Mouse (Mus musculus): ENCODE results near the gene Phrf1.

Phrf1 gene

DNA sequence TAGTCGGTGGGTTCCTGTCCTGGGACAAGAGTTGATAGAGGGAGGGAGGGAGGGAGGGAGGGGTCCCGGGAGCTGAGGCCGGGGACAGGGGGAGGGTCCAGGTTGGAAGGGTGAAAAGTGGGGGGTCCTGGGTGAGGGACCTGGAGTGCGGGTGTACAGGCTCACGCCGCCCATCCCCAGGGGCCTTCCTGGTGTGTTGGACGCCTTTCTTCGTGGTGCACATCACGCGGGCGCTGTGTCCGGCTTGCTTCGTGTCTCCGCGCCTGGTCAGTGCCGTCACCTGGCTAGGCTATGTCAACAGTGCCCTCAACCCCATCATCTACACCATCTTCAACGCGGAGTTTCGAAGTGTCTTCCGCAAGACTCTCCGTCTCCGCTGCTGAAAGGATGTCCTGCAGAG, 65.9 kb downstream of the Phrf1 start:
- no peak for DNase-seq

DNA sequence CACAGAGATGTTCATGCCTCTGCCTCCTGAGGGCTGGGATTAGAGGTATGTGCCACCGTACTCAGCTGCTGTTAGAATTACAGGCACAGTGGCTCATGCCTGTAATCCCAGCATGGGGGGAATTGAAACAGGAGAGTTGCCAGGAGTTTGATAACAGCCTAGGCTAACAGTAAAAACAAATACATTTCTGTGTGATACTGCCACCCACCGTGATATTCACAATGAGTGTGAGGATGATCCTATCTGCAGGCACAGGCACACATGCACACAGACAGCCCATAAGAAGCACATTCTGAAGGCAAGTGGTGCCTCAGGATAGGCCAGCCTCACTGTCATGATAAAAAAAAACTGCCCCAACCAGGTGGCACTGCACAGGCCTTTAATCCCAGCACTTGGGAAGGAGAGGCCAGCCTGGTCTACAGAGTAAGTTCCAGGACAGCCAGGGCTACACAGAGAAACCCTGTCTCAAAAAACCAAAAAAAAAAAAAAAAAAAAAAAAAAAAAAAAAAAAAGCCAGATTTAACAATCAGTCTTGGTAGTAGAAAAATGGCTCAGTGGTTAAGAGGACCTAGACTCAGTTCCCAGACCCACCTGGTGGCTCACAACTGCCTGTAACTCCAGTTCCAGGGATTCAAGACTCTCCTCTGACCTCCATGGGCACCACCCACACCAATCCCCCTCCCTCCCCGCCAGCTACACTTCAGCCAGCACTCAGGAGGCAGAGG, 69.5 kb downstream of the Phrf1 start:
- no peak for DNase-seq

GRCm38 (mm10) chr7:141299175-141299574, 70.6 kb downstream of the Phrf1 start:
- no peak for DNase-seq

- DNase-seq = no peak
Observed at GRCm38 (mm10) chr7:141301386-141301785, 72.8 kb downstream of the Phrf1 start.

GRCm38 (mm10) chr7:141302702-141303268, 74.2 kb downstream of the Phrf1 start:
- no peak for DNase-seq

DNA sequence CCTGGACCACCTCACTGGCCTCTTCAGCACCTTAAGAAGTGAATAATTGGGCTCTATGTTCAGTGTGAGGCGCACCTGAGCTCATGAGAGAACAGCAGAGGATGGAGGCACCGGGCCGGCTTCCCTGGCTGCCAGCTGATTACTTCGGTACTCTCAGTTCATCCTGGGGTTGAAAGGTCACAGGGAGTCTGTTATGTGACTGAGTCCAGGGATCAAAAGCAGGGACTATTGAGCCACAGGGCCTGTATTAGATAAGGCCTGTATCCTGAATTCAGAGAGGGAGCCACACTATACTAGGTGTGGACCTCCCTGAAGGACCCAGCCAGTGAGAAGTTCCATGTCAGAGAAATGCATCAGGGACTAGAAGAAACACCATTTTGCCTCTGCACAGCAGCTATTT, 76.0 kb downstream of the Phrf1 start:
- DNase-seq = no peak
